Mouse (Mus musculus): ENCODE results near the gene Sae1.

DNA sequence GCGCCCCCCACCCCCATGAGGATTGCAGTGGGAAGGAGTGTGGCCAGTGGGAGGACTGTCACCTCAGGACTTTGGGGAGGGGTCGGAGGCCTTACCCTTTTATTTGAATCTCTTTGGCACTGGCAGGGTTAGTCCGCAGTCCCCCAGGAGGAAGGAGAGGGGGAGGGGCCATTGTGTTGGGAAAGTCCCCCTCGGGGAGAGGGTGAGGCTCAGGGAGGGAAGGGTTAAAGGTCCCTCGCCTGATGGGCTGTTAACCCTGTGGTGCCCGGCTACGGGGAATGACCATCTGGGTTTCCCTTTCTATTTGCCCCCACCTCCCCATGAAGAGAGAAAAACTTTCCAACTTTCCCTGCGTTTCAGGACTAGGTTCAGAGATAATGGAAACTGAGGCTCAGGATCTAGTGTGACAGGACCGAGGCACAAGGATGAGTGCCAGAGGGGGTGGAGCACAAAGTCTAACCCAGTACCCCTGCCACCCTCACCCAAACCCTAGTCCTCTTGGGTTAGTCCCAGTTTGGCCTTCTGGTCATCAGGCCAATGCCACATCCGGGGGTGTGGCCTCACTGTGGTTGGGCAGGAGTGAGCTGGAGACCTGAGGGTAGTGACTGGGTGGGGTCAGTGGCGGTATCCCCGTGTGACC lies 74.8 kb downstream of the Sae1 start:
- TF ChIP-seq CTCF (conservative IDR thresholded peaks at IDR 0.05; ENCODE audit: low read length), result no peak
- no peak for TF ChIP-seq NANOG (IDR thresholded peaks at IDR 0.05; ENCODE audit: borderline replicate concordance, low read length)
- TF ChIP-seq POU5F1 (IDR thresholded peaks at IDR 0.05; ENCODE audit: borderline replicate concordance, low read length), result no peak

All from E14TG2a.4 (cell line).